Mouse (Mus musculus): ENCODE results near the gene Mepce. TPM values are rescaled to one million over a fixed set of nuclear protein-coding genes. Genes with fewer than 3 reads are reported as not detected.
A peak's percentile ranks its signal among the peaks of the same experiment; 100 is the strongest.

Gene Mepce
- total RNA-seq, 1 experiment from 2014 or later: 31.8 TPM

DNA sequence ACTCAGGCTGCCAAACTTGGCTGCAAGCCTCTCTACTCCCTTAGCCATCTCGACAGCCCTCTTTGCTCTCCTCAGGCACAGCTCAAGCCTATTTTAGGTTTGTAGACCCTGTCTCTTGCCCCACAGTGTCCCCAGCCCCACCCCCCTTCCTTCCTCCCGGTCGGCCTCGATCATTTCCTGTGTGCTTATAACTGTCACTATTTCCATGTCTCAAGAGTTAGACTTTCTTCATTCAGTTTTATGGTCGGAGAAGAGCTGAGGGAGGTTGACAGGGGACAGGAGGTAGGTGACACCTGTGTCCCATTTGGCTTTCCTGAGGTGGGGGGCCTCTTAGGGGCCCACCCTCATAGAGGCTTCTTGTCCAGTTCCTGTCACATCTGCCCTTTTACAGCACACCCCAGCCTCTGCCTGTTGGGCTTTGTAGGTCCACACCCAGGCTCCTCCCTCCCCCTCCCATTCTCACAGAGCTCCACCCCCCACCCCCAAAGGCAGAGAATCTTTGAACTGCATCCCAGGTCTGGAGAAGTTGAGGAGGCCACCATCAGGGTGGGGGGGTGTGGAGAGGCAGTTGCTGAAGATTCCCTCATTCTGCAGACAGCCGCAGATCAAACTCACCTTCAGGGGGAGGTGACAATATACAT is 38.1 kb downstream of the Mepce start:
- peak in 1 of 2 experiments; percentile 5; a peak in 1 of 4 replicates for ATAC-seq (replicated peaks in 1 of 2; ENCODE audit: insufficient read depth in 1 of 2, low FRiP score in 2 of 2, low TSS enrichment in 1 of 2, low read depth in 1 of 2, poor library complexity in 2 of 2, severe bottlenecking in 2 of 2)

- peak; percentile 43 to 50; a peak in 3 of 4 replicates for ATAC-seq (replicated peaks in 1 of 2; ENCODE audit: insufficient read depth in 1 of 2, low FRiP score in 2 of 2, low TSS enrichment in 1 of 2, low read depth in 1 of 2, poor library complexity in 2 of 2, severe bottlenecking in 2 of 2)
Observed at GRCm38 (mm10) chr5:137748130-137748770, 39.2 kb downstream of the Mepce start.

DNA sequence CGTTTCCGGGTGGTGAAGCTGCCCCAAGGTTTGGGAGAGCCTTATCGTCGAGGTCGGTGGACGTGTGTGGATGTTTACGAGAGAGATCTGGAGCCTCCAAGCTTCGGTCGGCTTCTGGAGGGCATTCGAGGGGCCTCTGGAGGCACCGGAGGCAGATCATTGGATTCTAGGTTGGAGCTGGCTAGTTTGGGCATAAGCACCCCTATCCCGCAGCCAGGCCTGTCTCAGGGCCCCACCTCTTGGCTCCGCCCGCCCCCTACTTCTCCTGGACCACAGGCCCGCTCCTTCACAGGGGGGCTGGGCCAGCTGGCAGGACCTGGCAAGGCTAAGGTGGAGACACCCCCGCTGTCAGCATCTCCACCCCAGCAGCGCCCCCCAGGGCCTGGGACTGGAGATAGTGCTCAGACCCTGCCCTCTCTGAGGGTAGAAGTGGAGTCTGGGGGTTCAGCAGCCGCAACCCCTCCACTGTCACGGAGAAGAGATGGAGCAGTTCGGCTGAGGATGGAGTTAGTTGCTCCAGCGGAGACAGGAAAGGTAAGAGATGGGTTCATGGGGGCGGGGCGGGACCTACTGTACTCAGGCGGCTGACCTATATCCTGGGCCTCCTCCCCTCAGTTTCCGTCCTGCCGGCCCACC is 40.0 kb downstream of the Mepce start:
- ATAC-seq (replicated peaks in 1 of 2; ENCODE audit: insufficient read depth in 1 of 2, low FRiP score in 2 of 2, low TSS enrichment in 1 of 2, low read depth in 1 of 2, poor library complexity in 2 of 2, severe bottlenecking in 2 of 2): no peak

DNA sequence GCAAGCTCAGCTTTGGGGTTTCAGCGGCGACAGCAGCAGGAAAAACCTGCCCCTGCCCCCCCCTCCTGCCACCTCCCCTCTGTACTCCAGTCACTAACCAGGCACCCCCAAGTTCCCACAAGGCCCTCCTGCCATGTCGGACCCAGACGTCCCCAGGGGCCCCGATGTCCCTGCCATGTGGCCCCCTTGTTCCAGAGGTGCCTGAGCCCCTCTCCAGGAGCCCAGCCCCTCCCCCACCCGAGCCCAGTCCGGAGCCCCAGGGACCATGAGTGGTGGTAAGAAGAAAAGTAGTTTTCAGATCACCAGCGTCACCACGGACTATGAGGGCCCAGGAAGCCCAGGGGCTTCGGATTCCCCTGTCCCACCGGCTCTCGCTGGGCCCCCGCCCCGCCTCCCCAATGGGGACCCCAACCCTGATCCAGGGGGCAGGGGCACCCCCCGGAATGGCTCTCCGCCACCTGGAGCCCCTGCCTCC is 40.6 kb downstream of the Mepce start:
- ATAC-seq (replicated peaks in 1 of 2; ENCODE audit: insufficient read depth in 1 of 2, low FRiP score in 2 of 2, low TSS enrichment in 1 of 2, low read depth in 1 of 2, poor library complexity in 2 of 2, severe bottlenecking in 2 of 2): no peak

- ATAC-seq (replicated peaks in 1 of 2; ENCODE audit: insufficient read depth in 1 of 2, low FRiP score in 2 of 2, low TSS enrichment in 1 of 2, low read depth in 1 of 2, poor library complexity in 2 of 2, severe bottlenecking in 2 of 2): no peak
Observed at GRCm38 (mm10) chr5:137746282-137746850, 41.1 kb downstream of the Mepce start.

DNA sequence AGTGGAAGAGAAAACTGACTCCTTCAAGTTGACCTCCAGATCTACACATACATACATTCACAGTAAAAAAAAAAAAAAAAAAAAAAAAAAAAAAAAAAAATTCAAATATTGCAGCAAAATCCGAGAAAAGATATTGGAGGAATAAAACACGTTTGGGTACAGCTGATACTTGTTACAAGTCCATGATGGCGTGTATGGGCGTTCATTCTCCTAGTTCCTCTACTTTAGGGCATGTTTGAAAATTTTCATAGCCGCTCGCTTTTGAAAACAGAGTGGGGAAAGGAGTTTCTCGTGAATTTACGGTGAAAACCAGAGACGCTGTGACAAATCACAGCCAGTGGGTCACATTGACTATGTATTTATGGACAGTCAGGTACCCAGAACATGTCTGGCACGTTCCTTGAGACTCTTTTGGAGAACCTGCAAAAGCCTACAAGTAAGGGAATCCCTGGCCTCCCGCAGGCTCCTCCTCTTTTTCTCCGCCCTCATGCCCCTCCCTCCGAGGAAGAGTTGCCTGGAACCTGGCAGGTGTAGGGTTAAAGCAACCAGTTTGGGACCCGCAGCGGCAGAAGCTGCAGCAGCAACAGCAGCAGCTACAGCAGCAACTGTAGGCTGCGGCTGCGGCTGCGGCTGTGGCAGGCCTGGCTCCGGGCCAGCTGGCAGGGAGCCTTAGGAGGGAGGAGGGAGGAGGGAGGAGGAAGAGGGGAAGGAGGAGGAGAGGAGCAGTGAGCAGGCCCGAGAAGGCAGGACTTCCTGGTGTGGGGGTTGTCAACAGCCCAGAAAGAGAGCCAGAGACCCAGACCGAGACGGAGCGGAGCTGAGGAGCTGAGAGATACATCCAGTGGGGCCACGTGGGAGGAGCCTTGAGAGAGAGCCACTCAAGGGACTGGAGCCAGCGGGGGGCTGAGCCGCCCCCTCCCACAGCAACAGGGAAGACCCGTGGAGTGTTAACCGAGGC is 42.0 kb downstream of the Mepce start, which contains the start of gene Tsc22d4:
TSS of gene Tsc22d4 (plus strand) at position 517 of the 958 bp plus-strand sequence.
- peak; percentile 61 to 67 for ATAC-seq (replicated peaks in 1 of 2; ENCODE audit: insufficient read depth in 1 of 2, low FRiP score in 2 of 2, low TSS enrichment in 1 of 2, low read depth in 1 of 2, poor library complexity in 2 of 2, severe bottlenecking in 2 of 2)

- ATAC-seq (replicated peaks in 1 of 2; ENCODE audit: insufficient read depth in 1 of 2, low FRiP score in 2 of 2, low TSS enrichment in 1 of 2, low read depth in 1 of 2, poor library complexity in 2 of 2, severe bottlenecking in 2 of 2): no peak
Observed at GRCm38 (mm10) chr5:137744197-137744596, 43.3 kb downstream of the Mepce start.

DNA sequence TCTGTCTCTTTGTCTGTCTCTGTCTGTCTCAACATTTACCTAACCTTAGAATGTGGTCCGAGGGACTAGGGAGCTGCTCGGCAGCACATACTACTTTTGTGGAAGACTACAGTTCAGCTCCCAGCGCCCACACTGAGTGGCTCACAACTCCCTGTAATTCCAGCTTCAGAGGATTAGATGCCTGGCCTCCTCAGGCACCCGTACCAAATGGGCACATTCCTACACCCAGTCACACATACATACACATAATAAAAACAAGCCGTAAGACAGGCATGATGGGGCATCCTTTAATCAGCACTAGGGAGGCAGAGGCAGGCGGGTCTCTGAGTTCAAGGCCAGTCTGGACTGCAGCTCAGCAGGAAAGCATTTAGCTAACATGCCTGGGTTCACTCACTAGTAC is 44.6 kb downstream of the Mepce start:
- ATAC-seq (replicated peaks in 1 of 2; ENCODE audit: insufficient read depth in 1 of 2, low FRiP score in 2 of 2, low TSS enrichment in 1 of 2, low read depth in 1 of 2, poor library complexity in 2 of 2, severe bottlenecking in 2 of 2): no peak

- ATAC-seq (replicated peaks in 1 of 2; ENCODE audit: insufficient read depth in 1 of 2, low FRiP score in 2 of 2, low TSS enrichment in 1 of 2, low read depth in 1 of 2, poor library complexity in 2 of 2, severe bottlenecking in 2 of 2): no peak
Observed at GRCm38 (mm10) chr5:137742048-137742447, 45.4 kb downstream of the Mepce start.

- peak; percentile 51 to 55 for ATAC-seq (replicated peaks in 1 of 2; ENCODE audit: insufficient read depth in 1 of 2, low FRiP score in 2 of 2, low TSS enrichment in 1 of 2, low read depth in 1 of 2, poor library complexity in 2 of 2, severe bottlenecking in 2 of 2)
Observed at GRCm38 (mm10) chr5:137741023-137741931, 46.2 kb downstream of the Mepce start, which contains the start of gene Nyap1. TSS of gene Nyap1 (minus strand) at chr5:137741607.

- ATAC-seq (replicated peaks in 1 of 2; ENCODE audit: insufficient read depth in 1 of 2, low FRiP score in 2 of 2, low TSS enrichment in 1 of 2, low read depth in 1 of 2, poor library complexity in 2 of 2, severe bottlenecking in 2 of 2): no peak
Observed at GRCm38 (mm10) chr5:137740506-137740905, 46.9 kb downstream of the Mepce start.

GRCm38 (mm10) chr5:137739471-137739870 is 48.0 kb downstream of the Mepce start:
- no peak for ATAC-seq (replicated peaks in 1 of 2; ENCODE audit: insufficient read depth in 1 of 2, low FRiP score in 2 of 2, low TSS enrichment in 1 of 2, low read depth in 1 of 2, poor library complexity in 2 of 2, severe bottlenecking in 2 of 2)

- no peak for ATAC-seq (replicated peaks in 1 of 2; ENCODE audit: insufficient read depth in 1 of 2, low FRiP score in 2 of 2, low TSS enrichment in 1 of 2, low read depth in 1 of 2, poor library complexity in 2 of 2, severe bottlenecking in 2 of 2)
Observed at GRCm38 (mm10) chr5:137738516-137738915, 48.9 kb downstream of the Mepce start.

- ATAC-seq (replicated peaks in 1 of 2; ENCODE audit: insufficient read depth in 1 of 2, low FRiP score in 2 of 2, low TSS enrichment in 1 of 2, low read depth in 1 of 2, poor library complexity in 2 of 2, severe bottlenecking in 2 of 2): no peak
Observed at GRCm38 (mm10) chr5:137737400-137737940, 50.0 kb downstream of the Mepce start.

- no peak for ATAC-seq (replicated peaks in 1 of 2; ENCODE audit: insufficient read depth in 1 of 2, low FRiP score in 2 of 2, low TSS enrichment in 1 of 2, low read depth in 1 of 2, poor library complexity in 2 of 2, severe bottlenecking in 2 of 2)
Observed at GRCm38 (mm10) chr5:137734289-137735061, 53.0 kb downstream of the Mepce start.

Measured in hematopoietic stem cell, adult 5-6 weeks (primary cell).